20 mouse cellular contexts compared by ENCODE assay signal in genomic region chr16:49752906-49753305, GRCm38 (mm10). TPM values are rescaled to one million over a fixed set of nuclear protein-coding genes. Genes with fewer than 3 reads are reported as not detected.
DNase-seq lines count a peak whose midpoint lies in the region; ATAC-seq and TF ChIP-seq lines count a peak whose summit lies in the region.
"Had no signal": no experiment of that assay in that cellular context is flagged by ENCODE, and none has a peak within 500 bp of the region (broad histone marks: within the 10 kb centered on the region; RNA-seq: fewer than 3 reads in every experiment).

No protein-coding gene starts in this region.

- DNase-seq in embryonic facial prominence, embryonic 10.5 days (ENCODE audit: low spot score): no peak
- DNase-seq in forebrain, embryonic 11.5 days (ENCODE audit: low spot score): no peak
- DNase-seq in hindbrain, embryonic 11.5 days (ENCODE audit: low spot score): no peak
- peak; percentile 77 for DNase-seq in midbrain, embryonic 11.5 days (ENCODE audit: low spot score, missing footprints)
- DNase-seq in thymus, adult 18-20 months: no peak
- DNase-seq in adrenal gland, postnatal 36 days: no peak
- DNase-seq: adrenal gland, postnatal 10 days; cerebellum, adult 11 months; cerebellum, postnatal 25 days; heart, postnatal 14 days; kidney, adult 9 months; kidney, postnatal 25 days; left cerebral cortex, postnatal 4 days; liver, postnatal 0 days; lung, postnatal 10 days; spleen, adult 18-20 months had no signal

- no peaks in the 10 kb centered on the region for H3K9me3 ChIP-seq in embryonic facial prominence, embryonic 13.5 days
- H3K9me3 ChIP-seq in embryonic facial prominence, embryonic 10.5 days: no peaks in the 10 kb centered on the region
- no peaks in the 10 kb centered on the region for H3K9me3 ChIP-seq in forebrain, embryonic 11.5 days (ENCODE audit: control insufficient read depth, low read length)
- no peaks in the 10 kb centered on the region for H3K9me3 ChIP-seq in hindbrain, embryonic 11.5 days (ENCODE audit: control insufficient read depth, low read length)
- H3K9me3 ChIP-seq in midbrain, embryonic 11.5 days (ENCODE audit: control insufficient read depth, low read length): no peaks in the 10 kb centered on the region
- no peaks in the 10 kb centered on the region for H3K9me3 ChIP-seq in intestine, postnatal 0 days (ENCODE audit: control insufficient read depth)
- H3K9me3 ChIP-seq: heart, embryonic 12.5 days had no signal

- no peaks in the 10 kb centered on the region for H3K36me3 ChIP-seq in embryonic facial prominence, embryonic 13.5 days
- no peaks in the 10 kb centered on the region for H3K36me3 ChIP-seq in embryonic facial prominence, embryonic 10.5 days (replicated peaks)
- H3K36me3 ChIP-seq in forebrain, embryonic 11.5 days (ENCODE audit: control insufficient read depth, insufficient read depth, low read length): no peaks in the 10 kb centered on the region
- no peaks in the 10 kb centered on the region for H3K36me3 ChIP-seq in hindbrain, embryonic 11.5 days (ENCODE audit: control insufficient read depth, insufficient read depth, low read length)
- H3K36me3 ChIP-seq in midbrain, embryonic 11.5 days (ENCODE audit: control insufficient read depth, insufficient read depth, low read length): no peaks in the 10 kb centered on the region
- H3K36me3 ChIP-seq in intestine, postnatal 0 days (ENCODE audit: control insufficient read depth, insufficient read depth): no peaks in the 10 kb centered on the region
- H3K36me3 ChIP-seq: heart, embryonic 12.5 days had no signal

- H3K27me3 ChIP-seq in embryonic facial prominence, embryonic 13.5 days: no peaks in the 10 kb centered on the region
- no peaks in the 10 kb centered on the region for H3K27me3 ChIP-seq in embryonic facial prominence, embryonic 10.5 days (replicated peaks; ENCODE audit: low read depth, poor library complexity, severe bottlenecking)
- no peaks in the 10 kb centered on the region for H3K27me3 ChIP-seq in forebrain, embryonic 11.5 days (ENCODE audit: control insufficient read depth, insufficient read depth, low read length)
- no peaks in the 10 kb centered on the region for H3K27me3 ChIP-seq in hindbrain, embryonic 11.5 days (ENCODE audit: control insufficient read depth, insufficient read depth, low read length)
- no peaks in the 10 kb centered on the region for H3K27me3 ChIP-seq in midbrain, embryonic 11.5 days (ENCODE audit: control insufficient read depth, insufficient read depth, low read length)
- H3K27me3 ChIP-seq in intestine, postnatal 0 days (replicated peaks; ENCODE audit: control insufficient read depth, insufficient read depth, low read length): no peaks in the 10 kb centered on the region
- H3K27me3 ChIP-seq: heart, embryonic 12.5 days; Patski had no signal

- H3K4me2 ChIP-seq in embryonic facial prominence, embryonic 13.5 days: no peak overlapping the region
- H3K4me2 ChIP-seq in forebrain, embryonic 11.5 days (ENCODE audit: low read depth, low read length, severe bottlenecking): no peak overlapping the region
- no peak overlapping the region for H3K4me2 ChIP-seq in hindbrain, embryonic 11.5 days (replicated peaks; ENCODE audit: low read depth, low read length)
- no peak overlapping the region for H3K4me2 ChIP-seq in midbrain, embryonic 11.5 days
- H3K4me2 ChIP-seq in intestine, postnatal 0 days (replicated peaks; ENCODE audit: low read depth): no peak overlapping the region
- H3K4me2 ChIP-seq: heart, embryonic 12.5 days had no signal

- 0 out of 2 replicates have a peak overlapping the region, but pooled peaks have one; percentile 16 for H3K27ac ChIP-seq in embryonic facial prominence, embryonic 13.5 days
- no peak overlapping the region for H3K27ac ChIP-seq in embryonic facial prominence, embryonic 10.5 days (replicated peaks)
- peak overlapping the region; percentile 63; the same call in 1 of the 2 replicates for H3K27ac ChIP-seq in forebrain, embryonic 11.5 days (ENCODE audit: low read depth, low read length)
- 0 out of 2 replicates have a peak overlapping the region, but pooled peaks have one; percentile 33 for H3K27ac ChIP-seq in hindbrain, embryonic 11.5 days (ENCODE audit: low read depth, low read length)
- peak overlapping the region; percentile 35; the same call in 1 of the 2 replicates for H3K27ac ChIP-seq in midbrain, embryonic 11.5 days (ENCODE audit: low read depth, low read length)
- H3K27ac ChIP-seq in intestine, postnatal 0 days (ENCODE audit: low read depth, low read length): no peak overlapping the region

- WGBS in embryonic facial prominence, embryonic 13.5 days: 48% methylated on average over 1 of the region's 1 CpGs
- 51% methylated on average over 1 of the region's 1 CpGs for WGBS in embryonic facial prominence, embryonic 10.5 days
- WGBS in forebrain, embryonic 11.5 days: 54% methylated on average over 1 of the region's 1 CpGs
- 54% methylated on average over 1 of the region's 1 CpGs for WGBS in hindbrain, embryonic 11.5 days
- WGBS in midbrain, embryonic 11.5 days: 54% methylated on average over 1 of the region's 1 CpGs
- WGBS in intestine, postnatal 0 days: 88% methylated on average over 1 of the region's 1 CpGs

- H3K4me3 ChIP-seq in embryonic facial prominence, embryonic 13.5 days: no peak overlapping the region
- no peak overlapping the region for H3K4me3 ChIP-seq in embryonic facial prominence, embryonic 10.5 days
- no peak overlapping the region for H3K4me3 ChIP-seq in forebrain, embryonic 11.5 days (ENCODE audit: low read depth, low read length)
- no peak overlapping the region for H3K4me3 ChIP-seq in hindbrain, embryonic 11.5 days (ENCODE audit: low read depth, low read length)
- H3K4me3 ChIP-seq in midbrain, embryonic 11.5 days (ENCODE audit: low read depth, low read length): no peak overlapping the region
- no peak overlapping the region for H3K4me3 ChIP-seq in intestine, postnatal 0 days (ENCODE audit: low read depth, low read length)
- H3K4me3 ChIP-seq: heart, embryonic 12.5 days had no signal

- H3K9ac ChIP-seq in embryonic facial prominence, embryonic 13.5 days: no peak overlapping the region
- H3K9ac ChIP-seq in forebrain, embryonic 11.5 days (ENCODE audit: low read length): no peak overlapping the region
- no peak overlapping the region for H3K9ac ChIP-seq in hindbrain, embryonic 11.5 days (ENCODE audit: low read depth, low read length)
- no peak overlapping the region for H3K9ac ChIP-seq in midbrain, embryonic 11.5 days (ENCODE audit: low read length)
- H3K9ac ChIP-seq in intestine, postnatal 0 days (ENCODE audit: low read depth, low read length): no peak overlapping the region
- H3K9ac ChIP-seq: heart, embryonic 12.5 days; liver, postnatal 0 days had no signal

- TF ChIP-seq CTCF in intestine, postnatal 0 days (IDR thresholded peaks at IDR 0.05; ENCODE audit: low read depth): no peak

- ATAC-seq in embryonic facial prominence, embryonic 13.5 days (ENCODE audit: insufficient number of reproducible peaks, insufficient read depth, low FRiP score, low TSS enrichment, low read depth): no peak
- ATAC-seq in forebrain, embryonic 11.5 days (replicated peaks; ENCODE audit: low FRiP score): no peak
- no peak for ATAC-seq in hindbrain, embryonic 11.5 days (ENCODE audit: low FRiP score)
- no peak; the same call in 1 of the 2 replicates for ATAC-seq in midbrain, embryonic 11.5 days (ENCODE audit: low FRiP score)
- no peak for ATAC-seq in intestine, postnatal 0 days
- ATAC-seq: liver, postnatal 0 days; Patski had no signal

- peaks cover 6% of the 10 kb centered on the region for H3K4me1 ChIP-seq in embryonic facial prominence, embryonic 13.5 days
- peaks cover 6% of the 10 kb centered on the region for H3K4me1 ChIP-seq in embryonic facial prominence, embryonic 10.5 days
- H3K4me1 ChIP-seq in forebrain, embryonic 11.5 days (replicated peaks; ENCODE audit: control insufficient read depth, insufficient read depth, low read length): no peaks in the 10 kb centered on the region
- no peaks in the 10 kb centered on the region for H3K4me1 ChIP-seq in hindbrain, embryonic 11.5 days (replicated peaks; ENCODE audit: control insufficient read depth, insufficient read depth, low read length)
- peaks cover 4% of the 10 kb centered on the region; the same call in 1 of the 2 replicates for H3K4me1 ChIP-seq in midbrain, embryonic 11.5 days (ENCODE audit: control insufficient read depth, insufficient read depth, low read length)
- no peaks in the 10 kb centered on the region for H3K4me1 ChIP-seq in intestine, postnatal 0 days (replicated peaks; ENCODE audit: control insufficient read depth, insufficient read depth, low read length)

RNA-seq across cellular contexts. Expression of gene Cd47, which starts 47.4 kb away (rescaled TPM):
- polyA plus RNA-seq in embryonic facial prominence, embryonic 13.5 days (2015; fragmentation: Nextera tagmentation; extraction: Ambion mirVana): 70.1 and 83.0 TPM in 2 replicates
- polyA plus RNA-seq in embryonic facial prominence, embryonic 10.5 days (2016; fragmentation: Nextera tagmentation; extraction: Ambion mirVana): 27.6 and 32.2 TPM in 2 replicates
- polyA plus RNA-seq in forebrain, embryonic 11.5 days (2014; fragmentation: Nextera tagmentation; extraction: Ambion mirVana): 45.4 and 47.6 TPM in 2 replicates
- polyA plus RNA-seq in hindbrain, embryonic 11.5 days (2014; fragmentation: Nextera tagmentation; extraction: Ambion mirVana): 76.5 and 83.4 TPM in 2 replicates
- polyA plus RNA-seq in midbrain, embryonic 11.5 days (2014; fragmentation: Nextera tagmentation; extraction: Ambion mirVana): 57.8 and 63.5 TPM in 2 replicates
- 98.2 and 113 TPM in 2 replicates for polyA plus RNA-seq in intestine, postnatal 0 days (2015; fragmentation: Nextera tagmentation; extraction: Ambion mirVana)
- total RNA-seq in adrenal gland, postnatal 36 days (2021): 100 to 1,000 TPM in 1 of 2 experiments, 10 to 100 TPM in 1; 89.6 to 233 TPM

RNA-seq across cellular contexts. Expression of gene Ift57, which starts 53.9 kb away (rescaled TPM):
- 37.7 and 41.5 TPM in 2 replicates for polyA plus RNA-seq in embryonic facial prominence, embryonic 13.5 days (2015; fragmentation: Nextera tagmentation; extraction: Ambion mirVana)
- 22.0 and 29.1 TPM in 2 replicates for polyA plus RNA-seq in embryonic facial prominence, embryonic 10.5 days (2016; fragmentation: Nextera tagmentation; extraction: Ambion mirVana)
- 27.6 and 30.5 TPM in 2 replicates for polyA plus RNA-seq in forebrain, embryonic 11.5 days (2014; fragmentation: Nextera tagmentation; extraction: Ambion mirVana)
- 35.5 and 39.1 TPM in 2 replicates for polyA plus RNA-seq in hindbrain, embryonic 11.5 days (2014; fragmentation: Nextera tagmentation; extraction: Ambion mirVana)
- polyA plus RNA-seq in midbrain, embryonic 11.5 days (2014; fragmentation: Nextera tagmentation; extraction: Ambion mirVana): 34.1 and 34.6 TPM in 2 replicates
- 5.5 and 9.2 TPM in 2 replicates for polyA plus RNA-seq in intestine, postnatal 0 days (2015; fragmentation: Nextera tagmentation; extraction: Ambion mirVana)
- total RNA-seq in adrenal gland, postnatal 36 days (2021): 10 to 100 TPM; 29.3 to 38.5 TPM

Comparison
In these comparisons a context has a peak if more than half of its experiments do, and no peak if none do; other contexts are left out.
1. H3K27ac ChIP-seq: peak in embryonic facial prominence, embryonic 13.5 days (single experiment), forebrain, embryonic 11.5 days (single experiment), hindbrain, embryonic 11.5 days (single experiment) and midbrain, embryonic 11.5 days (single experiment); none in embryonic facial prominence, embryonic 10.5 days (single experiment) and intestine, postnatal 0 days (single experiment).